Mouse (Mus musculus) hindbrain, embryonic 12.5 days (tissue): ENCODE measurements around the gene Lrp4. TPM values are rescaled to one million over a fixed set of nuclear protein-coding genes. Genes with fewer than 3 reads are reported as not detected.

ENCODE experiments used
- ATAC-seq: fragments of 200-750 bp; cut with Nextera tagmentation; 2 replicates; pipeline ENCODE4 v1.8.0; 2017; ENCODE audit warnings: moderate TSS enrichment; ENCODE audit not compliant: low FRiP score
- H3K27ac ChIP-seq: fragments of 300-500 bp; sonication (generic); 2 replicates; pipeline ENCODE4 v1.5.1; 2016; ENCODE audit warnings: mild to moderate bottlenecking
- H3K27me3 ChIP-seq: fragments of 300-500 bp; sonication (generic); 2 replicates; pipeline ENCODE4 v1.6.1; 2016; ENCODE audit warnings: mild to moderate bottlenecking
- H3K36me3 ChIP-seq: fragments of 300-500 bp; sonication (generic); 2 replicates; pipeline ENCODE4 v1.6.1; 2016; ENCODE audit warnings: mild to moderate bottlenecking
- H3K4me1 ChIP-seq: fragments of 300-500 bp; sonication (generic); 2 replicates; pipeline ENCODE4 v1.6.1; 2016
- H3K4me2 ChIP-seq: fragments of 300-500 bp; sonication (generic); replicated peaks from 2 replicates; pipeline ENCODE4 v1.6.1; 2016; ENCODE audit warnings: mild to moderate bottlenecking
- H3K4me3 ChIP-seq: fragments of 300-500 bp; sonication (generic); 2 replicates; pipeline ENCODE4 v1.5.1; 2016; ENCODE audit warnings: mild to moderate bottlenecking
- H3K9ac ChIP-seq: fragments of 300-500 bp; sonication (generic); 2 replicates; pipeline ENCODE4 v1.6.1; 2016; ENCODE audit warnings: mild to moderate bottlenecking, moderate library complexity
- H3K9me3 ChIP-seq: fragments of 300-500 bp; sonication (generic); replicated peaks from 2 replicates; pipeline ENCODE4 v1.6.1; 2016; ENCODE audit warnings: mild to moderate bottlenecking
- WGBS: fragments of 180-500 bp; shearing (Covaris S2); methylation state at CpG from one replicate; pipeline ENCODE4 v1.1.7; 2016; 5-methylcytosine and 5-hydroxymethylcytosine counted together
- polyA plus RNA-seq: library from polyadenylated mRNA; unstranded; fragments of >200 nt; fragmentation: Nextera tagmentation; extraction: Ambion mirVana; gene quantifications from 2 replicates; pipeline ENCODE4 v1.2.1, GENCODE M21; 2016

Lrp4 gene
- polyA plus RNA-seq, 1 experiment from 2014 or later = 6.4 TPM

- H3K27ac ChIP-seq = no peak overlapping the region
- H3K27me3 ChIP-seq = no peaks in the 10 kb centered on the region
- WGBS = 80% methylated on average over 5 of the region's 5 CpGs
- H3K36me3 ChIP-seq = 0 out of 2 replicates have a peak, but pooled peaks cover 3% of the 10 kb centered on the region
- H3K9me3 ChIP-seq = no peaks in the 10 kb centered on the region
- H3K4me1 ChIP-seq = no peaks in the 10 kb centered on the region
- H3K4me2 ChIP-seq = no peak overlapping the region
- H3K9ac ChIP-seq = no peak overlapping the region
- no peak for ATAC-seq
- no peak overlapping the region for H3K4me3 ChIP-seq
Measured at GRCm38 (mm10) chr2:91437116-91437815, 20.0 kb upstream of the Lrp4 start.

GRCm38 (mm10) chr2:91439271-91439670 lies 18.0 kb upstream of the Lrp4 start:
- peaks cover 6% of the 10 kb centered on the region; the same call in 1 of the 2 replicates for H3K4me1 ChIP-seq

GRCm38 (mm10) chr2:91439876-91440275 lies 17.4 kb upstream of the Lrp4 start:
- no peaks in the 10 kb centered on the region for H3K27me3 ChIP-seq
- H3K4me2 ChIP-seq = no peak overlapping the region
- 79% methylated on average over 1 of the region's 1 CpGs for WGBS
- peaks cover 6% of the 10 kb centered on the region; the same call in 1 of the 2 replicates for H3K4me1 ChIP-seq
- H3K9ac ChIP-seq = no peak overlapping the region
- H3K4me3 ChIP-seq = no peak overlapping the region
- no peak for ATAC-seq
- no peak overlapping the region for H3K27ac ChIP-seq
- 0 out of 2 replicates have a peak, but pooled peaks cover 3% of the 10 kb centered on the region for H3K36me3 ChIP-seq
- no peaks in the 10 kb centered on the region for H3K9me3 ChIP-seq

More at GRCm38 (mm10) chr2:91439271-91439670, 18.0 kb upstream of the Lrp4 start:
- no peak overlapping the region for H3K9ac ChIP-seq
- H3K36me3 ChIP-seq = 0 out of 2 replicates have a peak, but pooled peaks cover 3% of the 10 kb centered on the region
- ATAC-seq = no peak
- H3K27me3 ChIP-seq = no peaks in the 10 kb centered on the region
- WGBS = 83% methylated on average over 10 of the region's 10 CpGs
- no peak overlapping the region for H3K4me3 ChIP-seq
- no peak overlapping the region for H3K4me2 ChIP-seq
- H3K9me3 ChIP-seq = no peaks in the 10 kb centered on the region
- no peak overlapping the region for H3K27ac ChIP-seq

- ATAC-seq = no peak
- Histone ChIP-seq H3K27me3 (no peaks in the 10 kb centered on the region), H3K9ac (no peak overlapping the region), H3K4me3 (no peak overlapping the region), H3K36me3 (0 out of 2 replicates have a peak, but pooled peaks cover 3% of the 10 kb centered on the region), H3K27ac (no peak overlapping the region), H3K4me2 (no peak overlapping the region), H3K4me1 (peaks cover 6% of the 10 kb centered on the region; the same call in 1 of the 2 replicates), H3K9me3 (no peaks in the 10 kb centered on the region)
- WGBS = 86% methylated on average over 5 of the region's 5 CpGs
Measured at GRCm38 (mm10) chr2:91440686-91441085, 16.6 kb upstream of the Lrp4 start.

- Histone ChIP-seq H3K9ac (no peak overlapping the region), H3K36me3 (0 out of 2 replicates have a peak, but pooled peaks cover 3% of the 10 kb centered on the region), H3K4me2 (no peak overlapping the region), H3K9me3 (no peaks in the 10 kb centered on the region), H3K4me3 (no peak overlapping the region), H3K27ac (no peak overlapping the region), H3K27me3 (no peaks in the 10 kb centered on the region), H3K4me1 (peaks cover 6% of the 10 kb centered on the region; the same call in 1 of the 2 replicates)
- WGBS = 71% methylated on average over 2 of the region's 2 CpGs
- no peak for ATAC-seq
Measured at GRCm38 (mm10) chr2:91441715-91442114, 15.6 kb upstream of the Lrp4 start.

- Histone ChIP-seq H3K9ac (no peak overlapping the region), H3K4me1 (peaks cover 6% of the 10 kb centered on the region; the same call in 1 of the 2 replicates)
- WGBS = 75% methylated on average over 1 of the region's 1 CpGs
Measured at GRCm38 (mm10) chr2:91442241-91442640, 15.1 kb upstream of the Lrp4 start.

GRCm38 (mm10) chr2:91444286-91444892 lies 12.9 kb upstream of the Lrp4 start, which contains the start of gene 1110051M20Rik:
Gene 1110051M20Rik (minus strand): TSS chr2:91444704.
- peak within 1 kb of the TSS; percentile 85 for H3K27ac ChIP-seq
- peak within 1 kb of the TSS; percentile 74 for H3K9ac ChIP-seq
- ATAC-seq = peak; percentile 95
- no peaks in the 10 kb centered on the region for H3K27me3 ChIP-seq
- no peaks in the 10 kb centered on the region for H3K9me3 ChIP-seq
- 0 out of 2 replicates have a peak, but pooled peaks cover 3% of the 10 kb centered on the region for H3K36me3 ChIP-seq
- peak within 1 kb of the TSS; percentile 66 for H3K4me3 ChIP-seq
- H3K4me2 ChIP-seq = peak within 1 kb of the TSS; percentile 61
- WGBS = 1% methylated on average over 19 of the region's 19 CpGs
- peaks cover 6% of the 10 kb centered on the region; the same call in 1 of the 2 replicates for H3K4me1 ChIP-seq

More at GRCm38 (mm10) chr2:91442241-91442640, 15.1 kb upstream of the Lrp4 start:
- Histone ChIP-seq H3K9me3 (no peaks in the 10 kb centered on the region), H3K27ac (no peak overlapping the region), H3K36me3 (0 out of 2 replicates have a peak, but pooled peaks cover 3% of the 10 kb centered on the region), H3K27me3 (no peaks in the 10 kb centered on the region), H3K4me3 (no peak overlapping the region), H3K4me2 (no peak overlapping the region)
- no peak for ATAC-seq

- Histone ChIP-seq H3K4me1 (0 out of 2 replicates have a peak, but pooled peaks cover 2% of the 10 kb centered on the region), H3K27me3 (no peaks in the 10 kb centered on the region), H3K4me3 (no peak overlapping the region), H3K9me3 (no peaks in the 10 kb centered on the region), H3K4me2 (no peak overlapping the region), H3K9ac (no peak overlapping the region), H3K27ac (no peak overlapping the region), H3K36me3 (no peaks in the 10 kb centered on the region)
- WGBS = 66% methylated on average over 1 of the region's 1 CpGs
- no peak for ATAC-seq
Measured at GRCm38 (mm10) chr2:91449662-91450061, 7.6 kb upstream of the Lrp4 start.

GRCm38 (mm10) chr2:91450316-91450715 lies 7.0 kb upstream of the Lrp4 start:
- no peak overlapping the region for H3K4me3 ChIP-seq
- no peaks in the 10 kb centered on the region for H3K27me3 ChIP-seq
- H3K9ac ChIP-seq = no peak overlapping the region
- H3K9me3 ChIP-seq = no peaks in the 10 kb centered on the region
- H3K36me3 ChIP-seq = no peaks in the 10 kb centered on the region
- ATAC-seq = no peak
- H3K4me2 ChIP-seq = no peak overlapping the region
- H3K4me1 ChIP-seq = 0 out of 2 replicates have a peak, but pooled peaks cover 2% of the 10 kb centered on the region
- WGBS = 68% methylated on average over 9 of the region's 9 CpGs
- no peak overlapping the region for H3K27ac ChIP-seq

- no peak for ATAC-seq
- H3K9me3 ChIP-seq = no peaks in the 10 kb centered on the region
- no peak overlapping the region for H3K27ac ChIP-seq
- 69% methylated on average over 8 of the region's 8 CpGs for WGBS
- no peak overlapping the region for H3K9ac ChIP-seq
- H3K4me1 ChIP-seq = peaks cover 4% of the 10 kb centered on the region; the same call in 1 of the 2 replicates
- no peaks in the 10 kb centered on the region for H3K36me3 ChIP-seq
- no peaks in the 10 kb centered on the region for H3K27me3 ChIP-seq
- H3K4me2 ChIP-seq = no peak overlapping the region
- H3K4me3 ChIP-seq = no peak overlapping the region
Measured at GRCm38 (mm10) chr2:91452658-91453057, 4.7 kb upstream of the Lrp4 start.

GRCm38 (mm10) chr2:91453231-91454075 lies 3.9 kb upstream of the Lrp4 start:
- no peak for ATAC-seq
- H3K4me1 ChIP-seq = peaks cover 6% of the 10 kb centered on the region; the same call in 1 of the 2 replicates
- 81% methylated on average over 9 of the region's 9 CpGs for WGBS
- H3K4me2 ChIP-seq = no peak overlapping the region
- no peak overlapping the region for H3K4me3 ChIP-seq
- H3K27ac ChIP-seq = no peak overlapping the region
- no peak overlapping the region for H3K9ac ChIP-seq
- H3K27me3 ChIP-seq = no peaks in the 10 kb centered on the region
- H3K9me3 ChIP-seq = no peaks in the 10 kb centered on the region
- H3K36me3 ChIP-seq = no peaks in the 10 kb centered on the region

- Histone ChIP-seq H3K27me3 (no peaks in the 10 kb centered on the region), H3K9me3 (no peaks in the 10 kb centered on the region), H3K4me2 (no peak overlapping the region), H3K27ac (no peak overlapping the region), H3K9ac (no peak overlapping the region), H3K4me1 (peaks cover 15% of the 10 kb centered on the region; the same call in 1 of the 2 replicates), H3K36me3 (no peaks in the 10 kb centered on the region), H3K4me3 (no peak overlapping the region)
- 94% methylated on average over 3 of the region's 3 CpGs for WGBS
- no peak for ATAC-seq
Measured at GRCm38 (mm10) chr2:91454434-91454833, 2.9 kb upstream of the Lrp4 start.
